Mouse (Mus musculus): Measurements from ENCODE around the gene Pex5. TPM values are rescaled to one million over a fixed set of nuclear protein-coding genes. Genes with fewer than 3 reads are reported as not detected.

Gene Pex5
- polyA plus RNA-seq, 1 experiment from 2014 or later: 67.2 TPM

Other genes with a start within 250 kb of the Pex5 start
- gene Vmn2r27, start 183.2 kb downstream of the Pex5 start, polyA plus RNA-seq (2015; fragmentation: Nextera tagmentation; extraction: Ambion mirVana): not detected in 2 replicates
- gene Cd163, start 110.4 kb downstream of the Pex5 start, polyA plus RNA-seq (2015; fragmentation: Nextera tagmentation; extraction: Ambion mirVana): 0.05 TPM in 1 of 2 replicates, not detected in the other
- 29.2 and 38.0 TPM in 2 replicates for gene Clstn3, start 49.7 kb upstream of the Pex5 start, polyA plus RNA-seq (2015; fragmentation: Nextera tagmentation; extraction: Ambion mirVana)
- gene C1rl, start 78.0 kb upstream of the Pex5 start, polyA plus RNA-seq (2015; fragmentation: Nextera tagmentation; extraction: Ambion mirVana): 0.08 and 0.09 TPM in 2 replicates
- gene C1ra, start 97.3 kb upstream of the Pex5 start, polyA plus RNA-seq (2015; fragmentation: Nextera tagmentation; extraction: Ambion mirVana): 0.09 and 0.12 TPM in 2 replicates
- gene C1s1, start 127.3 kb upstream of the Pex5 start, polyA plus RNA-seq (2015; fragmentation: Nextera tagmentation; extraction: Ambion mirVana): 0.14 and 0.40 TPM in 2 replicates
- gene C1rb, start 155.2 kb upstream of the Pex5 start, polyA plus RNA-seq (2015; fragmentation: Nextera tagmentation; extraction: Ambion mirVana): not detected in 2 replicates
- 0.13 TPM in 1 of 2 replicates, not detected in the other for gene C1s2, start 221.0 kb upstream of the Pex5 start, polyA plus RNA-seq (2015; fragmentation: Nextera tagmentation; extraction: Ambion mirVana)
- 34.8 and 36.6 TPM in 2 replicates for gene Lpcat3, start 248.0 kb upstream of the Pex5 start, polyA plus RNA-seq (2015; fragmentation: Nextera tagmentation; extraction: Ambion mirVana)